Mouse (Mus musculus) cortical plate, adult 2 months (tissue): ENCODE data around the gene Nipal4.

Source experiments
- CTCF ChIP-seq: fragments of 200-500 bp; IDR thresholded peaks from 2 replicates; pipeline ENCODE4 v1.5.1; 2011; ENCODE audit warnings: mild to moderate bottlenecking, control low read depth, low read length; ENCODE audit not compliant: insufficient read depth; ENCODE audit errors: extremely low read depth
- POLR2A ChIP-seq: fragments of 200-500 bp; IDR thresholded peaks from 2 replicates; pipeline ENCODE4 v1.6.1; 2011; ENCODE audit warnings: mild to moderate bottlenecking, low read length, control low read depth; ENCODE audit not compliant: insufficient read depth; ENCODE audit errors: extremely low read depth

- TF ChIP-seq CTCF (no peak), POLR2A (no peak)
Measured at GRCm38 (mm10) chr11:46109206-46109605, 57.1 kb downstream of the Nipal4 start.
